Mouse (Mus musculus): ENCODE results near the gene Prrc2a. TPM values are rescaled to one million over a fixed set of nuclear protein-coding genes. Genes with fewer than 3 reads are reported as not detected.

Gene Prrc2a
- polyA plus RNA-seq, 1 experiment from 2014 or later: 181 TPM

DNA sequence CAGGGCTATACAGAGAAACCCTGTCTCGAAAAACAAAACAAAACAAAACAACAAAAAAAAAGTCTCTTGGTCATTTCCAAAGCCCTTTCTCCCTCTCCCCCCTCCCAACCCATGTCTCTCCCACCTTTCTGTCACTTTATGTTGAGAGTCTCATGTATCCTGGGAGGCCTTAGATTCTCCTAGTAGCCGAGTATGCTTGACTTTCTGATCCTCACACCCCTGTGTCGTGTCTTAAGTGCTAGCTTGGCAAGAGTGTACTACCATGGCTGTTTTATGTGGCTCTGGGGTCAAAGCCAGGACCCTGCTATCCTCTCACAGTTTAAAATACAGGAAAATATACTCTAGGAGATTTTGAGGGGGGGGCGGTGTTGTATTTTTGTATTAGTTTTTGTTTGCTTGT lies 22.6 kb upstream of the Prrc2a start:
- Histone ChIP-seq H3K4me1 (replicated peaks) (peaks cover 8% of the 10 kb centered on the region; the same call in 1 of the 2 replicates), H3K4me2 (no peak overlapping the region), H3K9me3 (no peaks in the 10 kb centered on the region), H3K27me3 (no peaks in the 10 kb centered on the region), H3K4me3 (no peak overlapping the region), H3K9ac (no peak overlapping the region), H3K36me3 (no peaks in the 10 kb centered on the region), H3K27ac (no peak overlapping the region)
- ATAC-seq (ENCODE audit: low FRiP score): no peak
- 74% methylated on average over 4 of the region's 4 CpGs for WGBS

DNA sequence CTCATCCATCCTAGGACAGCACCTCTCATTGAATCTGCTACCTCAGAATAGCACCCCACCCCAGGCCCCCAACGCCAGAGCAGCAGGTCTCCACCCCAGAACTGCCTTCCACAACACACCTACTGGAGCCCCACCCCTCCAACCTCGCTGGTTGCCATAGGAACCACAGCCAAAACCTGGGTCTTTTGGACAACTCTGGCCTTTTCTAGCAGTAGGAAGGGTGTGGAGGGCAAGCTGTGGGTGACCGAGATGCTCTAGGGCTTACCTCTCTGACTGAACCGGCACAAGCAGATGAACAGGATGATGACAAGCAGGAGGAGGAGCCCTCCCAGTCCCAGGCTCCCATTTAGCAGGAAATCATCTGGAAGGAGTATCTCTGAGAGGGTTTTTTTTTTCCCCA lies 22.0 kb upstream of the Prrc2a start:
- 1% methylated on average over 4 of the region's 4 CpGs for WGBS
- ATAC-seq (ENCODE audit: low FRiP score): no peak
- no peak overlapping the region for H3K9ac ChIP-seq
- H3K27me3 ChIP-seq: no peaks in the 10 kb centered on the region
- H3K9me3 ChIP-seq: no peaks in the 10 kb centered on the region
- peak overlapping the region; percentile 49 for H3K4me2 ChIP-seq
- H3K4me3 ChIP-seq: peak overlapping the region; percentile 26; the same call in 1 of the 2 replicates
- peaks cover 8% of the 10 kb centered on the region; the same call in 1 of the 2 replicates for H3K4me1 ChIP-seq (replicated peaks)
- H3K27ac ChIP-seq: peak overlapping the region; percentile 70; the same call in 1 of the 2 replicates
- H3K36me3 ChIP-seq: no peaks in the 10 kb centered on the region

DNA sequence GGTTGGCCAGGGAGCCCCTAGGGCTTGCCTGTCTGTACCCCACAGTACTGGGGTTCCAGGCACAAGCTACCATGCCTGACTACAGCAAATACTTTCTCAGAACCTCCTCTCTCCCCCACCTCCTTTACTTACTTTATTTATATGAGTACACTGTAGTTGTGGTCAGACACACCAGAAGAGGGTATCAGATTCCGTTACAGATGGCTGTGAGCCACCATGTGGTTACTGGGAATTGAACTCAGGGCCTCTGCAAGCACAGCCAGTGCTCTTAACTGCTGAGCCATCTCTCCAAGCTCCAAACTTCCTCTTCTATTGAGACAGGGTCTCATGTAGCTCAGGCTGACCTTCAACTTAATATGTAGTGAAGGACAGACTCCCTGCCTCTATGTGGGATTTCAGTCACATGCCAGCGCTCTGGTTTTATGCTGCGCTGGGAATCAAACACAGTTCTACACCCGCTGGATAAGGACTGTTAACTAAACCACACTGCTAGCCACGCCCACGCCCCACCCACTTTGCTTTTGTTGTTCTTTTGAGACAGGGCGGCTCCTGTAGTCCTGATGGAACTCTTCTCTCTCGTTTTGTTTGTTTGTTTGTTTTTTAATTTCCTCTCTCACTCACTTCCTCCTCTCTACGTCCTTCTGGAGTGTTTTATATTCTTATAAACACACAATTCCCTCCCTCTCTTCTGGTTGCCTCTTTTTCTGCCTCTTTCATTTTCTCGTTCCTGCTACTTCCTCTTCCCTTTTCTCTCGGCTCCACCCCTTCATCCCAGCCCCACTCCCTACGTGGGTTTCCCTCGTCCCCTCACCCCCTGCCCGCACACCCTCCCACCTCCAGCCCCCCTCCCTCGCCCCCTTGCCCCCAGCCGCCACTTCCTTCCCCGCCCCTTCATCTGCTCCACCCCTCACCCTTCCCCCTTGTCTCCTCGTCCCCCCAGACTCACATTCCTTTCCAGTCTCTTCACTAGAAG lies 21.2 kb upstream of the Prrc2a start:
- peaks cover 8% of the 10 kb centered on the region; the same call in 1 of the 2 replicates for H3K4me1 ChIP-seq (replicated peaks)
- WGBS: 2% methylated on average over 17 of the region's 18 CpGs
- H3K4me2 ChIP-seq: peak overlapping the region; percentile 49
- no peaks in the 10 kb centered on the region for H3K27me3 ChIP-seq
- no peaks in the 10 kb centered on the region for H3K9me3 ChIP-seq
- ATAC-seq (ENCODE audit: low FRiP score): 0 out of 2 replicates have a peak, but pooled peaks have one; percentile 46
- H3K4me3 ChIP-seq: peak overlapping the region; percentile 26
- H3K27ac ChIP-seq: peak overlapping the region; percentile 70; the same call in 1 of the 2 replicates
- no peaks in the 10 kb centered on the region for H3K36me3 ChIP-seq
- peak overlapping the region; percentile 46; the same call in 1 of the 2 replicates for H3K9ac ChIP-seq

DNA sequence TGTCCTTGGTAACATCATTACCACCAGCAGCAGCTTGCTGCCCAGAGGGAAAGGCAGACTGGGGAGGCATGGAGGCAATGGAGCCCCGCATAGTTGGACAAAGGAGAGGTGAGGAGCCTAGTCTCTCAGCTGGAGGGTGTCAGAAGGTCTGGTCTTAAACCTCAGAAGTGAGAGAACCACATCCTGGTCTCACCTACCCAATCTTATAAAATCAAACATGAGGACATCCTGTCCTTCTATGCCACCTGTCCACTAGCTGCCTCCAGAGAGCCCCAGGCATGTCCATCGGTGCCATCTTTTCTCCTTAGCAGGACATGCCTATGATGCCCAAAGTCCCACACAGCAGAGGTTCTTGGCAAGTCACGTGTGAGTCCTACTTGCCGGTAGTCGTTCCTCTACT lies 15.4 kb upstream of the Prrc2a start:
- Histone ChIP-seq H3K36me3 (no peaks in the 10 kb centered on the region), H3K9me3 (no peaks in the 10 kb centered on the region), H3K9ac (no peak overlapping the region), H3K27me3 (no peaks in the 10 kb centered on the region), H3K27ac (no peak overlapping the region), H3K4me3 (no peak overlapping the region), H3K4me2 (no peak overlapping the region), H3K4me1 (replicated peaks) (no peaks in the 10 kb centered on the region)
- 93% methylated on average over 5 of the region's 5 CpGs for WGBS
- no peak for ATAC-seq (ENCODE audit: low FRiP score)

DNA sequence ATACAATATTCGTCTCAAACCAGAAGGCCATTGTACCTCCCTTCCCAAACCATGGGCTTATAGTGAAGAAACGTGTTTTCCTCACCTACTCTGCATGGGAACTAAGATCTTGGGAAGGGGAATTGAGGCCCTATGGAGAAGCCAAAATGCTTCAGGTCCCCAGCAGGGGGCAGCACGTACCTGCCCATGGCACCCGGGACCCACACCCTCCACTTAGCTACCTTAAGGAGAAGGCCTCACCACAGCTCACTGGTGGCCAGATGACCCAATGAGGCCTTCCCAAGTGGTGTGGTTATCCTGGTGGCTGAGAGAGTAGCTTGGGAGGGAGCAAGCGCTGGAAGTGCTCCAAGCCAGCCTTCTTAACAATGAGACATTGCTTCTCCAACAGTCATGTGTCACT lies 13.8 kb upstream of the Prrc2a start:
- no peaks in the 10 kb centered on the region for H3K4me1 ChIP-seq (replicated peaks)
- 14% methylated on average over 5 of the region's 5 CpGs for WGBS
- H3K27ac ChIP-seq: no peak overlapping the region
- no peaks in the 10 kb centered on the region for H3K27me3 ChIP-seq
- H3K9ac ChIP-seq: no peak overlapping the region
- H3K36me3 ChIP-seq: no peaks in the 10 kb centered on the region
- no peak overlapping the region for H3K4me3 ChIP-seq
- no peak for ATAC-seq (ENCODE audit: low FRiP score)
- H3K4me2 ChIP-seq: no peak overlapping the region
- H3K9me3 ChIP-seq: no peaks in the 10 kb centered on the region

DNA sequence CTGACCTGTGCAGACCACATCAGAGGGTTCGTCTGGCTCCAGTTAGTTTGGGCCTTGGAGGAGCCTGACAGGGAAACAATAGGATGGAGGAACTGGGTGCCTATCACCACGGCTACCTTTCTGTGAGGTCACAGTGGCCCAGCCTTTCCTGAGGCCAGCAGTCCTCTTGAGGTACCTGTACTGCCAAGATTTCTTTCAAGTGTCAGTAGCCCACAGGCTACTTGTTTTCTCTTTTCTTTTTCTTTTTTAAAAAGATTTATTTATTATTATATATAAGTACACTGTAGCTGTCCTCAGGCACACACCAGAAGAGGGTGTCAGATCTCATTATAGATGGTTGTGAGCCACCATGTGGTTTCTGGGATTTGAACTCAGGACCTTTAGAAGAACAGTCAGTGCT lies 11.3 kb upstream of the Prrc2a start, which contains the start of gene Aif1:
TSS of gene Aif1 (minus strand) at position 101 of the 400 bp plus-strand sequence.
- H3K4me3 ChIP-seq: no peak within 1 kb of the TSS
- H3K27ac ChIP-seq: no peak within 1 kb of the TSS
- no peaks in the 10 kb centered on the region for H3K9me3 ChIP-seq
- H3K4me1 ChIP-seq (replicated peaks): no peaks in the 10 kb centered on the region
- H3K36me3 ChIP-seq: no peaks in the 10 kb centered on the region
- WGBS: 38% methylated on average over 2 of the region's 2 CpGs
- H3K27me3 ChIP-seq: no peaks in the 10 kb centered on the region
- no peak within 1 kb of the TSS for H3K9ac ChIP-seq
- no peak for ATAC-seq (ENCODE audit: low FRiP score)
- no peak within 1 kb of the TSS for H3K4me2 ChIP-seq

DNA sequence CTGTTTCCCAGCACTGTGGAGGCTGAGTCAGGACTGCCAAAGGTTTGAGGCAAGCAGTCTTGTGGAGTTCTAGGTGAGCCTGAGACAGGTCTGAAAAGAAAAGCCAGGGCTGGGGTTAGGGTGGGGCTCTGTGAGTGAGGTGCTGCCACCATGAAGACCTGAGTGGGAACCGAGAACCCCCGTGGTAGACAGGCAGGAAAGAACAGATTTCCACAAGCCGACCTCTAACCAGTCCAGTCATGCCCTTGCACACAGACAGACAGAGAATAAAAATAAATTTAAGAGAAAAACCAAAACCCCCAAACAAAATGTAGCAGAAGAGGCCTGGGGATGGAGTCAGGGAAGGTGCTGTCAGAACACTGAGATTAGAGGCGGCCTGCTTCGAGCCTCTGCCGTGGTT lies 10.7 kb upstream of the Prrc2a start:
- Histone ChIP-seq H3K9me3 (no peaks in the 10 kb centered on the region), H3K9ac (no peak overlapping the region), H3K36me3 (no peaks in the 10 kb centered on the region), H3K27me3 (no peaks in the 10 kb centered on the region), H3K4me3 (no peak overlapping the region), H3K4me1 (replicated peaks) (no peaks in the 10 kb centered on the region), H3K27ac (no peak overlapping the region), H3K4me2 (no peak overlapping the region)
- 77% methylated on average over 6 of the region's 6 CpGs for WGBS
- no peak for ATAC-seq (ENCODE audit: low FRiP score)

DNA sequence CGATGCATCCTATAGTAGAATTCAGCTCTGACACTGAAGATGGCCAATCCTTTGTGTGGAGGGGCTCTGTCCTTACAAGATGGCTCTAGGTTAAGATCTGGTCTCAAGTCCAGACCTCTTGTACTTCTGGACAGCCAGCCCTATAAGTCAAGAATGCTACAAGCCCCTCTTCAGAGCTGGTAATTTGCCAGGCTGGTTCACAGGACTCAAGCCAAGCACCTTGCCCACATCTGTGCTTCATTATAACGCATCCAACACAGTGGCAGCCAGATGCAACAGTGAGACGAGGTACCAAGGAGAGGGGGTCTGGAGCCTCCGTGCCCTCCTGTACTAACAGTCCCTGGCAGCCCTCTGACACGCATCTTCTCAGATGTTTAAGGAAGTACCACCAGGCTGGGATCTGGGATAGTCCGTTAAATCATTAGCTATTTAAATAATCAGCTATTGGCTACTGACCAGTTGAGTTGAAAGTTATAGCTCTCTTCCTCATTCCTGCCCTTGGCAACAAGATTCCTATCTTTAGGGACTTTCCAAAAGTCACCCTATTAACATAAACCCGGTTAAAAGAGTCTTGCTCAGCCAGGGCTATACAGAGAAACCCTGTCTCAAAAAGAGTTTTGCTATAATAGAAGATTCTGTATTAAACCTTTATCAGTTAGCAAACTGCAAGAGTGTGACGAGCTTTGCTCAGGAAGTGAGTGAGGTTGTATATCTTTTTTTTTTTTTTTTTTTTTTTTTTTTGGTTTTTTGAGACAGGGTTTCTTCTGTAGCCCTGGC lies 9.7 kb upstream of the Prrc2a start:
- ATAC-seq (ENCODE audit: low FRiP score): no peak
- Histone ChIP-seq H3K27me3 (no peaks in the 10 kb centered on the region), H3K4me3 (no peak overlapping the region), H3K9ac (no peak overlapping the region; the same call in 1 of the 2 replicates), H3K4me2 (no peak overlapping the region), H3K9me3 (no peaks in the 10 kb centered on the region), H3K4me1 (replicated peaks) (no peaks in the 10 kb centered on the region), H3K36me3 (no peaks in the 10 kb centered on the region), H3K27ac (no peak overlapping the region)
- 75% methylated on average over 8 of the region's 8 CpGs for WGBS

DNA sequence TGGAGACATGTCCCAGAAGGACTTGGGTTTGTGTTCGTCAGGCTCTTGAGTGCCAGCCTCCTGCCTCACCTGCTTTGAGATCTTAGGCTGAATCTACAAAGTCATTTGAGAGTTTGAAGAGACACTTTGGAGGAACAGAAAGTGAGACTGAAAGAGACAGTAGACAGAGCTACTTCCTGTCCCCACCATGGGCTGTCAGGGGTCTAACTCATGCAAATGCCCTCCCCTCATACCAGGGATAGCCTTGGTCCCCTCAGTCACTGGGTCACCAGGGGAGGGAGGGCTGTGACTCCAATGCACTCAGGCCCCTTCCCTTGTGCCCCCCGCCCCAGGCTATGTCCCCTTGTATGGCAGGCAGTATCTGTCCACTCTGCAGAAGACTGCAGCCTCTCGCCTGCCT lies 8.6 kb upstream of the Prrc2a start:
- H3K4me2 ChIP-seq: no peak overlapping the region
- no peak for ATAC-seq (ENCODE audit: low FRiP score)
- 77% methylated on average over 3 of the region's 3 CpGs for WGBS
- H3K4me3 ChIP-seq: no peak overlapping the region
- H3K4me1 ChIP-seq (replicated peaks): no peaks in the 10 kb centered on the region
- H3K27ac ChIP-seq: no peak overlapping the region
- H3K27me3 ChIP-seq: no peaks in the 10 kb centered on the region
- H3K36me3 ChIP-seq: no peaks in the 10 kb centered on the region
- H3K9me3 ChIP-seq: no peaks in the 10 kb centered on the region
- H3K9ac ChIP-seq: 0 out of 2 replicates have a peak overlapping the region, but pooled peaks have one; percentile 19

DNA sequence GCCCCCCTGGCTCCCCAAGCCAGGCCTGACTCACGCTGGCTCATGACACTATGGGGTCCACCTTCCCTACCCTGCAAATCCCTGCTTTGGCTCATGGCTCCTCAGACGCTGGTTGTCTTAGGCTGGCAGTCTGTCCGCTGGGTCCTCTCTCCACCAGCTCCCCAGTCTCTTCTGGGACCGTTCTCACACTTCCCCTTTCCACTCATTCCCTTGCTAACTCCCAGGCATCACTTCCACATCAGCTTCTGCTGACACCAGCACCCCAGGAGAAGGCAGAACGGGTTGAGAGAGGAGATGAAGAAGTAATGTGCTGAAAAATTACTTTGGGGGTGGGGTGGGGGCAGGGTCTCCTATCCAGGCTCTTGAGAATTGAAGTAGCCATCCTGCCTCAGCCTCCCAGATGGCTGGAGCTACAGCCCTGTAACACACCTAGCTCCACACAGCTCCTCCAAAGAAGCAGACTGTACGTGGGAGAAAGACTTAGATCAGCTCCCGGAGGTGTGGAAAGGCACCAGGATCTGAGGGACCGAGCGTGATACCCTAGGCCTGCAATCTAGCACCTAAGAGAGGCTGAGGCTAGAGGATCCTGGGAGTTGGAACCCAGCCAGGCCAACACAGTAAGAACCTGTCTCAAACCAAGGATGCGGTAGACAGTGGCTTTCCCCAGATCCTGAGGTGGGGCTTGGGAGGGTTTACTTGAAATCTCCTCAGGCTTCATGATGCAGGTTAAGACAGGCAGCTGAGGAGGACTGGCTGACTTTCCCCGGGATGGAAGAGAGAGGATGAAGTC lies 7.9 kb upstream of the Prrc2a start:
- Histone ChIP-seq H3K9me3 (no peaks in the 10 kb centered on the region), H3K4me3 (no peak overlapping the region), H3K4me1 (replicated peaks) (no peaks in the 10 kb centered on the region), H3K36me3 (no peaks in the 10 kb centered on the region), H3K9ac (peak overlapping the region; percentile 19; the same call in 1 of the 2 replicates), H3K4me2 (no peak overlapping the region), H3K27me3 (no peaks in the 10 kb centered on the region), H3K27ac (no peak overlapping the region; the same call in 1 of the 2 replicates)
- ATAC-seq (ENCODE audit: low FRiP score): no peak
- WGBS: 79% methylated on average over 11 of the region's 11 CpGs

DNA sequence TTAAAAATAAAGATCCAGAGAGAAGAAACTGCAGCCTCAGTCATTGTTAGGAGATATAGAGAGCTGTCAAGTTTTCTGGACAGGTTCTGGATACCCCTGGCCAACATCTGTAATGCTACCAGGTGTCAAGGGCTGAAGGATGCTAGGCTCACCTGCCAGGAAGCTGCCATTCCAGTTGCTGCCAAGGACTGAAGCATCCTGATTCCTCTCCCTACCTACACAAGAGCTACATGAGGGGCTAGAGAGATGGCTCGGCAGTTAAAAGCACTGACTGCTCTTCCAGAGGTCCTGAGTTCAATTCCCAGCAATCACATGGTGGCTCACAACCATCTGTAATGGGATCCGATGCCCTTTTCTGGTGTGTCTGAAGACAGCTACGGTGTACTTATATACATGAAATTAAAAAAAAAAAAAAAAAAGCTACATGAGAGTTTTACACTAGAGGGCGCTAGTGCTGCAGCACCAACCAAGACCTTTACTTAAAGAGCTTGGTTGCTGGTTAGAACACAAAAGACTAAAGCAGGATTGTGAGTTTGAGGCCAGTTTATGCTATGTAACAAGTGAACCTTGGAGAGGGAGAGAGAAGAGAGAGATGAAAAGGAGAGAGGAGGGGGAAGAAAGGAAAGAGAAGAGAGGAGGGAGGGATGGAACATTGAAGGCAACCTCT lies 4.0 kb upstream of the Prrc2a start:
- Histone ChIP-seq H3K27me3 (no peaks in the 10 kb centered on the region), H3K36me3 (no peaks in the 10 kb centered on the region), H3K4me3 (no peak overlapping the region), H3K9ac (no peak overlapping the region), H3K4me1 (replicated peaks) (peaks cover 14% of the 10 kb centered on the region), H3K9me3 (no peaks in the 10 kb centered on the region), H3K4me2 (no peak overlapping the region), H3K27ac (peak overlapping the region; percentile 48; the same call in 1 of the 2 replicates)
- WGBS: 23% methylated on average over 4 of the region's 4 CpGs
- ATAC-seq (ENCODE audit: low FRiP score): no peak
